ENCODE assay signal across 10 mouse cellular contexts in genomic region chr10:62016947-62017346, GRCm38 (mm10). TPM values are rescaled to one million over a fixed set of nuclear protein-coding genes. Genes with fewer than 3 reads are reported as not detected.
DNase-seq lines count a peak whose midpoint lies in the region; ATAC-seq and TF ChIP-seq lines count a peak whose summit lies in the region.
"Had no signal": no experiment of that assay in that cellular context is flagged by ENCODE, and none has a peak within 500 bp of the region (broad histone marks: within the 10 kb centered on the region; RNA-seq: fewer than 3 reads in every experiment).

No protein-coding gene starts in this region.

- no peak overlapping the region for H3K4me3 ChIP-seq in kidney, adult 2 months (ENCODE audit: insufficient read depth, low read depth, low read length)
- no peak overlapping the region for H3K4me3 ChIP-seq in hindbrain, embryonic 11.5 days (ENCODE audit: low read depth, low read length)
- no peak overlapping the region for H3K4me3 ChIP-seq in stomach, embryonic 14.5 days (ENCODE audit: low read depth, low read length)
- H3K4me3 ChIP-seq: heart, embryonic 13.5 days; liver, embryonic 13.5 days had no signal

- H3K27me3 ChIP-seq in kidney, adult 2 months (replicated peaks; ENCODE audit: control insufficient read depth, insufficient read depth, low read length) = no peaks in the 10 kb centered on the region
- no peaks in the 10 kb centered on the region for H3K27me3 ChIP-seq in hindbrain, embryonic 11.5 days (ENCODE audit: control insufficient read depth, insufficient read depth, low read length)
- no peaks in the 10 kb centered on the region for H3K27me3 ChIP-seq in stomach, embryonic 14.5 days (ENCODE audit: control insufficient read depth, insufficient read depth, low read length)
- H3K27me3 ChIP-seq: liver, embryonic 13.5 days had no signal

- peak; percentile 72 to 80 for DNase-seq in kidney, postnatal 4 days
- no peak for DNase-seq in kidney, adult 2 months
- peak; percentile 51 for DNase-seq in hindbrain, embryonic 11.5 days (ENCODE audit: low spot score)
- DNase-seq in lung, postnatal 14 days = peak; percentile 38
- DNase-seq in spleen, postnatal 4 days (ENCODE audit: low spot score in 2 of 2) = no peak
- no peak for DNase-seq in MN1 (ENCODE audit: low spot score)
- DNase-seq: liver, embryonic 13.5 days; thymus, postnatal 14 days had no signal

- H3K9me3 ChIP-seq in hindbrain, embryonic 11.5 days (ENCODE audit: control insufficient read depth, low read length) = no peaks in the 10 kb centered on the region
- H3K9me3 ChIP-seq in stomach, embryonic 14.5 days (ENCODE audit: control insufficient read depth, low read depth, low read length) = no peaks in the 10 kb centered on the region
- H3K9me3 ChIP-seq: heart, embryonic 13.5 days; liver, embryonic 13.5 days had no signal

- no peak overlapping the region for H3K9ac ChIP-seq in hindbrain, embryonic 11.5 days (ENCODE audit: low read depth, low read length)
- H3K9ac ChIP-seq in stomach, embryonic 14.5 days (replicated peaks; ENCODE audit: low read depth, low read length) = no peak overlapping the region
- H3K9ac ChIP-seq: heart, embryonic 13.5 days; liver, embryonic 13.5 days had no signal

- no peak for TF ChIP-seq CTCF in kidney, adult 2 months (conservative IDR thresholded peaks at IDR 0.05; ENCODE audit: insufficient read depth, insufficient read length, low read depth, low read length)

- H3K4me2 ChIP-seq in hindbrain, embryonic 11.5 days (replicated peaks; ENCODE audit: low read depth, low read length) = no peak overlapping the region
- no peak overlapping the region for H3K4me2 ChIP-seq in stomach, embryonic 14.5 days (replicated peaks; ENCODE audit: low read depth, low read length)
- H3K4me2 ChIP-seq: heart, embryonic 13.5 days; liver, embryonic 13.5 days had no signal

- peak; percentile 56; the same call in 1 of the 2 replicates for ATAC-seq in hindbrain, embryonic 11.5 days (ENCODE audit: low FRiP score)
- ATAC-seq in stomach, embryonic 14.5 days (ENCODE audit: insufficient number of reproducible peaks, insufficient read depth, low FRiP score, low read depth) = peak; percentile 76; the same call in 1 of the 2 replicates

- H3K4me1 ChIP-seq in kidney, adult 2 months (ENCODE audit: control insufficient read depth, insufficient read depth, low read length) = no peaks in the 10 kb centered on the region
- no peaks in the 10 kb centered on the region for H3K4me1 ChIP-seq in hindbrain, embryonic 11.5 days (replicated peaks; ENCODE audit: control insufficient read depth, insufficient read depth, low read length)
- H3K4me1 ChIP-seq in stomach, embryonic 14.5 days (ENCODE audit: control insufficient read depth, insufficient read depth, low read length) = no peaks in the 10 kb centered on the region
- H3K4me1 ChIP-seq: liver, embryonic 13.5 days had no signal

- H3K27ac ChIP-seq in kidney, adult 2 months (ENCODE audit: insufficient read depth, low read depth, low read length) = no peak overlapping the region
- H3K27ac ChIP-seq in hindbrain, embryonic 11.5 days (ENCODE audit: low read depth, low read length) = no peak overlapping the region
- H3K27ac ChIP-seq in stomach, embryonic 14.5 days (ENCODE audit: low read length) = no peak overlapping the region; the same call in 1 of the 2 replicates
- H3K27ac ChIP-seq: heart, embryonic 13.5 days; liver, embryonic 13.5 days had no signal

- 37% methylated on average over 6 of the region's 6 CpGs for WGBS in kidney, adult 2 months
- 18% methylated on average over 6 of the region's 6 CpGs for WGBS in hindbrain, embryonic 11.5 days
- 47% methylated on average over 6 of the region's 6 CpGs for WGBS in stomach, embryonic 14.5 days

- no peaks in the 10 kb centered on the region for H3K36me3 ChIP-seq in kidney, adult 2 months (ENCODE audit: control insufficient read depth, insufficient read depth, low read length)
- no peaks in the 10 kb centered on the region for H3K36me3 ChIP-seq in hindbrain, embryonic 11.5 days (ENCODE audit: control insufficient read depth, insufficient read depth, low read length)
- no peaks in the 10 kb centered on the region for H3K36me3 ChIP-seq in stomach, embryonic 14.5 days (ENCODE audit: control insufficient read depth, insufficient read depth, low read length)
- H3K36me3 ChIP-seq: heart, embryonic 13.5 days; liver, embryonic 13.5 days had no signal

- no peak for TF ChIP-seq POLR2A in kidney, adult 2 months (IDR thresholded peaks at IDR 0.05; ENCODE audit: low read depth, low read length)

RNA-seq across cellular contexts. Expression of gene Col13a1, which starts 38.0 kb away (rescaled TPM):
- polyA plus RNA-seq in kidney, adult 2 months (2012; rRNA removed) = 0.34 and 0.44 TPM in 2 replicates
- 1.5 and 1.9 TPM in 2 replicates for polyA plus RNA-seq in hindbrain, embryonic 11.5 days (2014; fragmentation: Nextera tagmentation; extraction: Ambion mirVana)
- 2.3 and 2.6 TPM in 2 replicates for polyA plus RNA-seq in stomach, embryonic 14.5 days (2014; fragmentation: Nextera tagmentation; extraction: Ambion mirVana)

Comparison
In these comparisons a context has a peak if more than half of its experiments do, and no peak if none do; other contexts are left out.
1. DNase-seq: peak in kidney, postnatal 4 days (2 of 2), hindbrain, embryonic 11.5 days (single experiment) and lung, postnatal 14 days (single experiment); none in kidney, adult 2 months (single experiment), spleen, postnatal 4 days (0 of 2) and MN1 (single experiment).